Mouse (Mus musculus) midbrain, embryonic 10.5 days (tissue): Measurements from ENCODE around the gene Dmgdh. TPM values are rescaled to one million over a fixed set of nuclear protein-coding genes. Genes with fewer than 3 reads are reported as not detected.

ENCODE experiments used
- DNase-seq: peaks from one replicate; pipeline ENCODE4 v3.0.0-alpha.2; 2017; ENCODE audit warnings: low spot score
- H3K27ac ChIP-seq: fragments of 300-500 bp; sonication (generic); replicated peaks from 2 replicates; pipeline ENCODE4 v1.5.1; 2016; ENCODE audit warnings: mild to moderate bottlenecking
- H3K27me3 ChIP-seq: fragments of 300-500 bp; sonication (generic); 2 replicates; pipeline ENCODE4 v1.6.1; 2016; ENCODE audit warnings: low read depth, mild to moderate bottlenecking; ENCODE audit not compliant: poor library complexity, severe bottlenecking
- H3K36me3 ChIP-seq: fragments of 300-500 bp; sonication (generic); 2 replicates; pipeline ENCODE4 v1.6.1; 2016; ENCODE audit warnings: mild to moderate bottlenecking, moderate library complexity
- H3K4me1 ChIP-seq: fragments of 300-500 bp; sonication (generic); 2 replicates; pipeline ENCODE4 v1.6.1; 2016
- H3K4me3 ChIP-seq: fragments of 300-500 bp; sonication (generic); 2 replicates; pipeline ENCODE4 v1.5.1; 2016; ENCODE audit warnings: mild to moderate bottlenecking, moderate library complexity
- H3K9me3 ChIP-seq: fragments of 300-500 bp; sonication (generic); replicated peaks from 2 replicates; pipeline ENCODE4 v1.6.1; 2016; ENCODE audit warnings: mild to moderate bottlenecking
- WGBS: fragments of 180-500 bp; shearing (Covaris S2); methylation state at CpG from one replicate; pipeline ENCODE4 v1.1.7; 2016; 5-methylcytosine and 5-hydroxymethylcytosine counted together
- microRNA-seq: library from miRNA; unstranded; fragments of <30 nt; microRNA quantifications from one replicate; pipeline ENCODE4, GENCODE M21; 2017
- polyA plus RNA-seq: library from polyadenylated mRNA; unstranded; fragments of >200 nt; fragmentation: Nextera tagmentation; extraction: Ambion mirVana; gene quantifications from 2 replicates; pipeline ENCODE4 v1.2.1, GENCODE M21; 2016

Gene Dmgdh
- polyA plus RNA-seq, 1 experiment from 2014 or later: 0.09 TPM

GRCm38 (mm10) chr13:93792945-93793642 lies 118.9 kb downstream of the Dmgdh start:
- H3K27ac ChIP-seq: no peak overlapping the region
- 62% methylated on average over 11 of the region's 11 CpGs for whole genome bisulfite sequencing
- peaks cover under 1% of the 10 kb centered on the region; the same call in 1 of the 2 replicates for H3K36me3 ChIP-seq
- H3K4me1 ChIP-seq: peaks cover 5% of the 10 kb centered on the region
- DNase-seq: peak; percentile 60
- H3K27me3 ChIP-seq: no peaks in the 10 kb centered on the region
- no peak overlapping the region for H3K4me3 ChIP-seq
- no peaks in the 10 kb centered on the region for H3K9me3 ChIP-seq

- peaks cover 5% of the 10 kb centered on the region; the same call in 1 of the 2 replicates for H3K36me3 ChIP-seq
- WGBS: 87% methylated on average over 10 of the region's 10 CpGs
- H3K27ac ChIP-seq: no peak overlapping the region
- DNase-seq: no peak
- no peaks in the 10 kb centered on the region for H3K27me3 ChIP-seq
- H3K4me1 ChIP-seq: peaks cover 5% of the 10 kb centered on the region
- H3K9me3 ChIP-seq: no peaks in the 10 kb centered on the region
- no peak overlapping the region for H3K4me3 ChIP-seq
Observed at GRCm38 (mm10) chr13:93793643-93794182, 119.5 kb downstream of the Dmgdh start.

DNA sequence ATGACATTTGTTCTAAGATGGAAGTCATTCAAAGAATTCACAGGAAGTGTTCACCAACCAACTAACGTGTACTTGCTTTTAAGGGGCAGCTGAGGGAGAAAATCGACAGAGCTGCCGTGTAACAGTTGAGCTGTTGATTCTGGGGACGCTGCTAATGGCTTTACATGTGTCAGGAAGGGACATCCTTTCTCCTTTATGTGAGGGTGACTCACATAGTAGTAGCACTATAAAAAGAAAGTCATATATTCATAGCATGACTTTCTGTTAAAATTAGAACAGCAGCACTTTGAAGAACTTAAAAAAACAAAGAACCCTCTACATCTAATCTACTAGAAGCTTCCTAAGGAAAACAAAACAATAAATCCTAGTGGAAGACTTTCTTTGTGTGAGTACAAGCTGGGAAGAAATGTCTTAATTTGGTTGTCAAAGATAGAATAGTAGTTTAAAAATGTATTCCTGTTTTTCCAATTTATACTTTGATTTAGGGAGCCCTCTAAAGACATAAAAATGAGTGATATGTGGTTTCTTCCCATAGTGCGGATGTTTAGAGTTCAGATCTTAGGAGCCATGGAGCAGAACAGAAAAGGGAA lies 122.9 kb downstream of the Dmgdh start:
- 88% methylated on average over 5 of the region's 5 CpGs for WGBS
- no peak overlapping the region for H3K4me3 ChIP-seq
- H3K27me3 ChIP-seq: no peaks in the 10 kb centered on the region
- no peak overlapping the region for H3K27ac ChIP-seq
- no peaks in the 10 kb centered on the region for H3K9me3 ChIP-seq
- peaks cover 5% of the 10 kb centered on the region for H3K4me1 ChIP-seq
- peaks cover 5% of the 10 kb centered on the region; the same call in 1 of the 2 replicates for H3K36me3 ChIP-seq
- no peak for DNase-seq

Small RNA genes within 50 kb of the gene (microRNA-seq; reads per million reads assigned to microRNA genes)
- gene Mir5624: not detected

Other genes with a start within 250 kb of the Dmgdh start
- 2.8 and 2.9 TPM in 2 replicates for gene Jmy, start 174.6 kb upstream of the Dmgdh start, polyA plus RNA-seq
- 0.17 TPM in 1 of 2 replicates, not detected in the other for gene Bhmt, start 36.5 kb upstream of the Dmgdh start, polyA plus RNA-seq
- not detected in 2 replicates for gene Bhmt2, start 131 bp upstream of the Dmgdh start, polyA plus RNA-seq
- gene Arsb, start 97.2 kb downstream of the Dmgdh start, polyA plus RNA-seq: 4.5 and 6.5 TPM in 2 replicates